Mouse (Mus musculus) skeletal muscle tissue, adult 2 months (tissue): ENCODE results near the gene Pde6d.
A peak's percentile ranks its signal among the peaks of the same experiment; 100 is the strongest.

Source experiments
- DNase-seq: peaks from one replicate; pipeline ENCODE4 v3.0.0-alpha.2; 2012; ENCODE audit warnings: low read depth, low spot score

The Pde6d gene

DNA sequence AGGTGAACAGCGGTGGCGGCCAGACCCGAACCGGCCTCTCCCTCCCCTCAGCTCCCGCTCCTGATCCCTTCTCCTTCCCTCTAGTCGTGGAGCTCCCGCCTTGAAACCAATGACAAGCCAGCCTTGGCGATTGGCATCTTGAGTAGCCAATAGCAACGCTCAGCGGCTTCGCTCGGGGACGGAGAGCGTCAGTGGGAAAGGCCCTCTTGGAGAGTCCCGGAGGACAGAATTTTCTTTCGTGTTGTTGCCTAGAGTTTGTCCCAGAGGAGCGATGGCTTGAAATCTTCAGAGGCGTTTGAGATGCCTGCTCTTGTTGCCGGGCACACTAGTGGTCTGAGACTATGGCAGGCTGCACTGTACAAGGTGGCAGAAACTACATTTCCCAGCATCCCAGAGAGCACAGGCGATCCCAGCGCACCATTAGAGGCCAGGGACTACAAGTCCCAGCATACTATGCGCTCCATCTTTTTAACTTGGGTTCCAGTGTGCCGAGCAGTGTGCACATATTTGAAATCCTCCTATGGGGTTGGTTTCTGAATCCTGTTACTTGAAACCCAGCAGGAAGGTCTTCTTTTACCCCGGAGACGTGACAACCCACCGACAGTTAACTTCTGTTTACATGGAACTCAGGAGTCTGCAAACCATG, at the start of gene Pde6d, which contains the start of gene Cops7b:
Pde6d (minus strand) TSS at position 179 of the 646 bp plus-strand sequence.
Cops7b (plus strand) TSS at position 454 of the 646 bp plus-strand sequence.
- DNase-seq = peak; percentile 93

- no peak for DNase-seq
Measured at GRCm38 (mm10) chr1:86630527-86630926, 48.1 kb upstream of the Pde6d start.

- DNase-seq = no peak
Measured at GRCm38 (mm10) chr1:86629936-86630335, 47.5 kb upstream of the Pde6d start.

DNA sequence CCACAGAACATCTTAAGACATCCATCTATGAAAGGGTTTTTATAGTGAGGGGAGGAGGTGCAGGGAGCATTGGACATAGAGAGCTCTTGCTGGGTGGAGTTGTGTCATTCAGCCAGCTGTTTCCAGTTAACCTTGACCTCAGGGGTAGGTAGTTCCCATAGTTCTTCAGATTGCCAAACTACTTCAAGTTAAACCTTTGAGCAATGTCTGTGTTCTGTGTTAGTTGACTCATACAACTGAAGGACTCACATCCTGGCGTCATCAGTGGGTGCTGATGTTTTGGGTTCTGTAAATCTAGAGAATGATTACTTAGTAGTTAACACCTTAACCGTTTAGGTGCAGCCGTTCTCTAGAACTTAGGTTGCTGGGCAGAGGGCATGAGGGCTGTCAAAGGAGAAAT, 45.8 kb upstream of the Pde6d start:
- DNase-seq = no peak

DNA sequence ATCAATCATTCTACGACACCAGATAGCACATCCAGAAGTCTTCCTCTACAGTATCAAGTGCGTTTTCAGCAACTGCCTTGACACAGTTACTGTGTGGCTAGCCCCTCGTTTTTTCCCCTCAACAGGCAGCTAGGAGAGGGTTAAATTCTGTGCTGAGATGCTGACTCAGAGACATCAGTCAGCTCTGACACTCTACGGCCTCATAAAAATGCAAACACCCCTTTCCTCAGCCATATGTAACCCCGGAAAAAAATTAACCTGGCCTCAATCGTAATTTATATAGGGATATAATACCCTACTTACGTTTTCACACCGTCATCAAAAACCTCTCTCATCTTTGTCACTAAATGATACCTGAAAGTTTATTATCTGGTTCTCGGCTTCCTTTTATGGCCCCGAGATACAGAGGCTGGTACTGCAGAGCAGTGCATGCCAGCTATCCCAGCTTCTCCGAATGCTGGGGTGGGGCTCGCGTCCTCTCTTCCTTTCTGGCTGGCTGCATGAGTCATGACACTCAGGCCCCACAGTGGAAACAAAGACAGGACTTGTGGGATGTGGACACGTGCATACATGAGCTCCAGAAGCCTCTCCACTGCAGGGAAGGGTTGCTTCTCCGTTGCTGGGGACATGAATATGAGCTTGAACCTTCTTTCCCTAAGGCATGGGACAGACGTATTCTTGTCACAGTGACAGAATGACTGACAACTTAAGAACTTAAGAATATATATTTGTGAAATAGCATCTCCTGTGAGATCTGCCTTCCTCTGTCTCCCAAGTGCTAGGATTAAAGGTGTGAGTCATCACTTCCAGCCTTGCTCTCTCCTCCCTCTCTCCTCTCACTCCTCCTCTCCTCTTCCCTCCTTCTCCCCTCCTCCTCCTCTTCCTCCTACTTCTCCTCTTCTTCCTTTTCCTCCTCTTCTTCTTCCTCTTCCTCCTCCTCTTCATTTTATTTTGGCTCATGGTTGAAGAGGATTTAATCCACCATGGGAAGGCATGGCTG, 40.9 kb upstream of the Pde6d start:
- no peak for DNase-seq

DNA sequence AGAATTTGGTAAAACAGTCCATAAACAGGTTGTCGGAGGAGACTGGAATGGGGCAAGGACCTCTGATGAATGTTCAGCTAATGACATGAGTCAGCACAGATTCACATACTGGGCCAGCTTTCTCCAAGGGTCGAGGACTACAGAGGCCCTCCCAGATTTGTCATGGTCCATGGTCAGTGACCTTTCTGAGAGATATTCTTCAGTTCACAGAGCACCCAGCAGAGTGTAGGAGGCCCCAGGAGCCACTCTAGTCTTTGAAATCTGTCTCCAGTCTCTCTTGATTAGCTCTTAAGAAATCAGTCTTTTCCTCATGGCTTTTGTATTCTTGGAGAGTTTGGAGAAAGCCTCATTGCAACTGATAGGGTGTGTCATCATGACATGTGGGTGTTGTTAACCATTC, 39.9 kb upstream of the Pde6d start:
- DNase-seq = no peak

GRCm38 (mm10) chr1:86618454-86619125, 36.2 kb upstream of the Pde6d start:
- DNase-seq = peak; percentile 43

GRCm38 (mm10) chr1:86614269-86614668, 31.8 kb upstream of the Pde6d start:
- no peak for DNase-seq

DNA sequence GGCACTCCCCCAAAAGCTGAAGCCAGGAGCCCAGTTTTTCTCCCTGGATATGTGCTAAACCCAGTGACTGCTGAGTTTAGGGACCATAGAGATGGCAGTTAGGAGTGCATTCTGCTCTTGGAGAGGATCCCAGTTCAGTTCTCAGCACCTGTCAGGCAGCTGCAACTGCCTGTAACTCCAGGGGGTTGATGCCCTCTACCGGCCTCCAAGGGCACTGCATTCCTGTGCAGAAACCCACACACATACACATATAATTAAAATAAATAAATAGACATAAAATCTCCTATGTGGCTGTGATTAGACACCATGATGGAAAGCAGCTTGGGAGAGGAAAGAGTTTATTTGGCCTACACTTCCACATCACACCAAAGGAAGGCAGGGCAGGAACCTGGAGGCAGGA, 29.7 kb upstream of the Pde6d start:
- no peak for DNase-seq

DNA sequence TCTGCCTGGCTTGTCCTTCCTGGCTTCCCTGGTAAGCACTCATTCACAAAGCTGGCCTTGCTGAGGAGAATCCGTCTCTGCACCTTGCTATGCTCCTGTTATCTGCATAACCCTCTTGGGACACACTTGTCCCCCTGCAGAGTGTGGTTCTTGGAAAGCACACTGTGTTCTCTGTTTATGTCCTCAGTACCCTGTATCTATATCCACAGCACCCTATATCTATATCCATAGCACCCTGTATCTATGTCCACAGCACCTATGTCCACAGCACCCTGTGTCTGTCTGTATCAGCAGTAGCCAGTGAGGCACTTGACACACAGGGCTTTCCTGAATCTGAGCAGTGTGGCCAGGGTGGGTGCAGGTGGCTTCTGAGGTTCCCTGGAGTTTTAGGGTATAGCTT, 28.5 kb upstream of the Pde6d start:
- no peak for DNase-seq

- DNase-seq = no peak
Measured at GRCm38 (mm10) chr1:86600117-86600516, 17.7 kb upstream of the Pde6d start.

GRCm38 (mm10) chr1:86598516-86598915, 16.1 kb upstream of the Pde6d start:
- DNase-seq = no peak

- DNase-seq = no peak
Measured at GRCm38 (mm10) chr1:86596512-86596911, 14.1 kb upstream of the Pde6d start.

- no peak for DNase-seq
Measured at GRCm38 (mm10) chr1:86595315-86595714, 12.9 kb upstream of the Pde6d start.

DNA sequence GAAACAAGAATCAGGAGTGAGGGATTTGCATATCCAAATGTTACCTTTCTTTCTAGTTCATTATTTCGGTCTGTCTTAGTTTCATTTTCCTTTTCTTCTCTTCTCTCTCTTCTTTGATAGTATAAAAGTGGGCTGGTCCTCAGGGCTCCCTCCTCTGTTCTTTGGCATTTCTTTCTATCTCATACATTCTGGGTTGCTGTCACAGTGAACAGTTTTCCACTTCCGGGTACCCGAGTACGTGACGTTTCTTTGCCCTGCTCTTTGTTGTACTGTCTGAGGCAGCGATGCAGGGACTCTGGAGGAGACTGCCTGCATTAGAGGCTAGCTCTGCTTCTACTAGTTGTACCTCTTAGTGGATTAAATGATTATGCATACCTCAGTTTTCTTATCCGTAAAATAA, 12.1 kb upstream of the Pde6d start:
- DNase-seq = no peak

DNA sequence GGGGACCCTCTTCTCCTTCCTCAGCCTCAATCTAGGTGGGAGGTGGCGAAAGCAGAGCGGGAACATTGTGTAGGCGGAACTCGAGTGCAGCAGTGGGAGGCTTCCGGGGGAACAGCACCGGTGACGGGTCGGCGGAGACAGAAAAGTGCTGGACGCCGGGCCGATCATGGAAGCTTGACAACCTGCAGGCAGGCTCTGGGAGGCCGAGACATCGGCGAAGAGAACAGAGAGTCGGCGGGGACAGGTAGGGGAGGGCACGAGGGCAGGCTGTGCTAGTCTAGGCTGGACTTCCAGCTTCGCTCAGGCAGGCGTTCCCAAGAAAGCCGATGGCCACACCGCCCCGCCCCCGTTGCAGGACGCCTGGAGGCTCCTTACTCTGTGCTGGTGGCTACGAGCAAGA, 4.6 kb upstream of the Pde6d start:
- DNase-seq = peak; percentile 48

- no peak for DNase-seq
Measured at GRCm38 (mm10) chr1:86583709-86584108, 1.3 kb upstream of the Pde6d start.

- peak; percentile 14 for DNase-seq
Measured at GRCm38 (mm10) chr1:86581692-86582450, 558 bp downstream of the Pde6d start.

- DNase-seq = no peak
Measured at GRCm38 (mm10) chr1:86580426-86580825, 2.0 kb downstream of the Pde6d start.

DNA sequence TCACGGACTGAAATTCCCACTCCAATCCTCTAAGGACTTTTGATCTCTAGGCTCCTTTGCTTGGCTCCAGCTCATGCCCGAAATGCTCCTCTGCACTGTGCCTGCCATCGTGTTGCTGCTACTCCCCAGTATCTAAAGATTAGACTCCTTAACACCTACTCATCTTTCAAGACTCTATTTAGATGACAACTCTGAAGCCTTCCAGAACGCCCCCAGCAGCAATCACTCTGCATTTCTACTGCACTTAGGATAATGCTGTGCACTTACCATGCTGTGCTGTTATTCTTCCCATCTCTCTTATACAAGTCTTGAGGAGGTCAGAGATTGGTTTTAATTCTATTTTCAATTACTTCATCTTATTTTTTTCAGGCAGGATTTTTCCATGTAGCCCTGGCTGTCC, 10.5 kb downstream of the Pde6d start:
- no peak for DNase-seq

GRCm38 (mm10) chr1:86571381-86571780, 11.0 kb downstream of the Pde6d start:
- DNase-seq = no peak
